16 mouse cellular contexts compared by ENCODE assay signal in genomic region chr4:49296434-49296833, GRCm38 (mm10).
DNase-seq lines count a peak whose midpoint lies in the region; ATAC-seq and TF ChIP-seq lines count a peak whose summit lies in the region.
"Had no signal": no experiment of that assay in that cellular context is flagged by ENCODE, and none has a peak within 500 bp of the region (broad histone marks: within the 10 kb centered on the region; RNA-seq: fewer than 3 reads in every experiment).

No protein-coding gene starts in this region.

- H3K27ac ChIP-seq in forebrain, embryonic 13.5 days: no peak overlapping the region
- no peak overlapping the region for H3K27ac ChIP-seq in forebrain, embryonic 10.5 days
- no peak overlapping the region for H3K27ac ChIP-seq in neural tube, embryonic 13.5 days (replicated peaks)
- 0 out of 2 replicates have a peak overlapping the region, but pooled peaks have one; percentile 55 for H3K27ac ChIP-seq in layer of hippocampus, adult 2 months
- H3K27ac ChIP-seq in neural tube, embryonic 15.5 days (replicated peaks): no peak overlapping the region
- H3K27ac ChIP-seq: liver, embryonic 12.5 days; midbrain, embryonic 12.5 days had no signal

- H3K4me1 ChIP-seq in forebrain, embryonic 13.5 days: no peaks in the 10 kb centered on the region
- H3K4me1 ChIP-seq in forebrain, embryonic 10.5 days: no peaks in the 10 kb centered on the region
- H3K4me1 ChIP-seq in neural tube, embryonic 13.5 days (replicated peaks): no peaks in the 10 kb centered on the region
- no peaks in the 10 kb centered on the region for H3K4me1 ChIP-seq in neural tube, embryonic 15.5 days
- H3K4me1 ChIP-seq: liver, embryonic 12.5 days; midbrain, embryonic 12.5 days had no signal

- no peaks in the 10 kb centered on the region for H3K9me3 ChIP-seq in forebrain, embryonic 13.5 days (replicated peaks)
- no peaks in the 10 kb centered on the region for H3K9me3 ChIP-seq in forebrain, embryonic 10.5 days
- H3K9me3 ChIP-seq in neural tube, embryonic 13.5 days: no peaks in the 10 kb centered on the region
- H3K9me3 ChIP-seq in neural tube, embryonic 15.5 days (replicated peaks): no peaks in the 10 kb centered on the region
- H3K9me3 ChIP-seq: liver, embryonic 12.5 days; midbrain, embryonic 12.5 days had no signal

- H3K9ac ChIP-seq in forebrain, embryonic 13.5 days: no peak overlapping the region
- no peak overlapping the region for H3K9ac ChIP-seq in neural tube, embryonic 13.5 days
- no peak overlapping the region for H3K9ac ChIP-seq in neural tube, embryonic 15.5 days (replicated peaks)
- H3K9ac ChIP-seq: liver, embryonic 12.5 days; lung, embryonic 14.5 days; midbrain, embryonic 12.5 days had no signal

- WGBS in forebrain, embryonic 13.5 days: 64% methylated on average over 1 of the region's 1 CpGs
- 86% methylated on average over 1 of the region's 1 CpGs for WGBS in forebrain, embryonic 10.5 days
- WGBS in neural tube, embryonic 13.5 days: 52% methylated on average over 1 of the region's 1 CpGs
- 35% methylated on average over 1 of the region's 1 CpGs for WGBS in neural tube, embryonic 15.5 days

- H3K4me2 ChIP-seq in forebrain, embryonic 13.5 days: no peak overlapping the region
- no peak overlapping the region for H3K4me2 ChIP-seq in neural tube, embryonic 13.5 days
- no peak overlapping the region for H3K4me2 ChIP-seq in neural tube, embryonic 15.5 days
- H3K4me2 ChIP-seq: liver, embryonic 12.5 days; lung, embryonic 14.5 days; midbrain, embryonic 12.5 days had no signal

- H3K27me3 ChIP-seq in forebrain, embryonic 13.5 days: no peaks in the 10 kb centered on the region
- H3K27me3 ChIP-seq in forebrain, embryonic 10.5 days (ENCODE audit: poor library complexity, severe bottlenecking): no peaks in the 10 kb centered on the region
- H3K27me3 ChIP-seq in neural tube, embryonic 13.5 days: no peaks in the 10 kb centered on the region
- no peaks in the 10 kb centered on the region for H3K27me3 ChIP-seq in neural tube, embryonic 15.5 days (replicated peaks)
- H3K27me3 ChIP-seq: liver, embryonic 12.5 days; midbrain, embryonic 12.5 days had no signal

- no peak for TF ChIP-seq CTCF in layer of hippocampus, adult 2 months (conservative IDR thresholded peaks at IDR 0.05)

- H3K4me3 ChIP-seq in forebrain, embryonic 13.5 days: no peak overlapping the region
- no peak overlapping the region for H3K4me3 ChIP-seq in forebrain, embryonic 10.5 days
- H3K4me3 ChIP-seq in neural tube, embryonic 13.5 days: no peak overlapping the region
- H3K4me3 ChIP-seq in layer of hippocampus, adult 2 months: no peak overlapping the region
- no peak overlapping the region for H3K4me3 ChIP-seq in neural tube, embryonic 15.5 days (replicated peaks)
- H3K4me3 ChIP-seq: liver, embryonic 12.5 days; midbrain, embryonic 12.5 days had no signal

- no peaks in the 10 kb centered on the region for H3K36me3 ChIP-seq in forebrain, embryonic 13.5 days (ENCODE audit: poor library complexity, severe bottlenecking)
- no peaks in the 10 kb centered on the region for H3K36me3 ChIP-seq in forebrain, embryonic 10.5 days (replicated peaks)
- H3K36me3 ChIP-seq in neural tube, embryonic 13.5 days: no peaks in the 10 kb centered on the region
- H3K36me3 ChIP-seq in neural tube, embryonic 15.5 days: no peaks in the 10 kb centered on the region
- H3K36me3 ChIP-seq: liver, embryonic 12.5 days; midbrain, embryonic 12.5 days had no signal

- peak; percentile 38; the same call in 1 of the 2 replicates for ATAC-seq in forebrain, embryonic 13.5 days
- ATAC-seq in neural tube, embryonic 13.5 days (ENCODE audit: low read depth): peak; percentile 59; the same call in 1 of the 2 replicates
- peak; percentile 78 for ATAC-seq in neural tube, embryonic 15.5 days (ENCODE audit: low FRiP score)
- ATAC-seq in erythroid progenitor cell, adult 5-6 weeks (replicated peaks; ENCODE audit: low FRiP score, poor library complexity, severe bottlenecking): no peak
- ATAC-seq: inflammation-experienced regulatory T-cells, adult 6 months; liver, embryonic 12.5 days had no signal

- DNase-seq in forebrain, embryonic 10.5 days (ENCODE audit: extremely low spot score, low spot score): no peak
- DNase-seq in neural tube, embryonic 10.5 days (ENCODE audit: extremely low spot score, low spot score): no peak
- DNase-seq in layer of hippocampus, adult 2 months (ENCODE audit: low spot score in 2 of 2): peak; percentile 26 to 40
- no peak for DNase-seq in gastrocnemius, postnatal 4 days (ENCODE audit: low spot score in 2 of 2)
- DNase-seq: B cell, adult 2 months; cerebellum, adult 9-11 months; gastrocnemius, postnatal 14 days; lung, embryonic 14.5 days; right cerebral cortex, postnatal 25 days had no signal

Comparison
In these comparisons a context has a peak if more than half of its experiments do, and no peak if none do; other contexts are left out.
1. DNase-seq: peak in layer of hippocampus, adult 2 months (2 of 2); none in forebrain, embryonic 10.5 days (single experiment), neural tube, embryonic 10.5 days (single experiment) and gastrocnemius, postnatal 4 days (0 of 2).